Mouse (Mus musculus) lung, embryonic 15.5 days (tissue): ENCODE measurements around the gene Atg7. TPM values are rescaled to one million over a fixed set of nuclear protein-coding genes. Genes with fewer than 3 reads are reported as not detected.
A peak's percentile ranks its signal among the peaks of the same experiment; 100 is the strongest.

Source experiments
- ATAC-seq: fragments of 200-750 bp; cut with Nextera tagmentation; 2 replicates; pipeline ENCODE4 v1.8.0; 2017; ENCODE audit warnings: moderate number of reproducible peaks, borderline replicate concordance; ENCODE audit not compliant: low FRiP score, low TSS enrichment; ENCODE audit errors: extremely low read depth
- H3K27ac ChIP-seq: fragments of 300-500 bp; sonication (generic); 2 replicates; pipeline ENCODE4 v1.5.1; 2015; ENCODE audit warnings: moderate library complexity, mild to moderate bottlenecking, inconsistent platforms
- H3K27me3 ChIP-seq: fragments of 300-500 bp; sonication (generic); 2 replicates; pipeline ENCODE4 v1.6.1; 2015; ENCODE audit warnings: inconsistent platforms
- H3K36me3 ChIP-seq: fragments of 300-500 bp; sonication (generic); 2 replicates; pipeline ENCODE4 v1.6.1; 2015; ENCODE audit warnings: inconsistent platforms
- H3K4me1 ChIP-seq: fragments of 300-500 bp; sonication (generic); 2 replicates; pipeline ENCODE4 v1.6.1; 2015; ENCODE audit warnings: inconsistent platforms
- H3K4me2 ChIP-seq: fragments of 300-500 bp; sonication (generic); 2 replicates; pipeline ENCODE4 v1.6.1; 2015; ENCODE audit warnings: inconsistent platforms, mild to moderate bottlenecking, moderate library complexity
- H3K4me3 ChIP-seq: fragments of 300-500 bp; sonication (generic); 2 replicates; pipeline ENCODE4 v1.5.1; 2015; ENCODE audit warnings: mild to moderate bottlenecking, inconsistent platforms
- H3K9ac ChIP-seq: fragments of 300-500 bp; sonication (generic); 2 replicates; pipeline ENCODE4 v1.6.1; 2015; ENCODE audit warnings: inconsistent platforms
- H3K9me3 ChIP-seq: fragments of 300-500 bp; sonication (generic); 2 replicates; pipeline ENCODE4 v1.6.1; 2016; ENCODE audit warnings: inconsistent platforms
- WGBS: fragments of 180-500 bp; shearing (Covaris S2); methylation state at CpG from one replicate; pipeline ENCODE4 v1.1.7; 2015; 5-methylcytosine and 5-hydroxymethylcytosine counted together
- polyA plus RNA-seq: library from polyadenylated mRNA; unstranded; fragments of >200 nt; fragmentation: Nextera tagmentation; extraction: Ambion mirVana; gene quantifications from 2 replicates; pipeline ENCODE4 v1.2.1, GENCODE M21; 2015

Gene Atg7
- polyA plus RNA-seq, 1 experiment from 2014 or later: 22.6 TPM

GRCm38 (mm10) chr6:114790902-114791301, 148.0 kb downstream of the Atg7 start:
- WGBS: 64% methylated on average over 7 of the region's 7 CpGs
- Histone ChIP-seq H3K27me3 (no peaks in the 10 kb centered on the region), H3K9ac (no peak overlapping the region), H3K9me3 (no peaks in the 10 kb centered on the region), H3K4me3 (no peak overlapping the region), H3K36me3 (no peaks in the 10 kb centered on the region), H3K4me2 (no peak overlapping the region), H3K27ac (no peak overlapping the region), H3K4me1 (no peaks in the 10 kb centered on the region; the same call in 1 of the 2 replicates)
- ATAC-seq: no peak

DNA sequence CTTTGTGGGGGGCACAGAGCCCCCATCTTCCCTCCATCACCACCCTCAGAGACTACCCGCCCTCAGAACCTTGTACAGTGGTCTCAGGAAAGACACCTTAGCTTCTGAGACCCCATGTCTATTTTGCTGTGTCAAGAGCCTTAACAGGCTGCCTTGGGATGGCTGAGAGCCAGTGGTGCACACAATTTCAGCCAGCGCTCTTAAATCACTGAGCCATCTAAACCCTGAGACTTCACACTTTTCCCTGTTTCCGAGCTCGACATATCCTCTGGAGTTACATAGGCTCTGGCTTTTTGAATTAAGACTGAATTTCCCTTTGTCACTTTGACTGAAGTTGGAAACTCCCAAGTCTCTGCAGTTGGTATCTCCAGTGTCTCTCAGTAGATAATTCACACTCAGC, 148.9 kb downstream of the Atg7 start:
- H3K4me3 ChIP-seq: no peak overlapping the region
- no peaks in the 10 kb centered on the region for H3K9me3 ChIP-seq
- H3K36me3 ChIP-seq: no peaks in the 10 kb centered on the region
- H3K27ac ChIP-seq: no peak overlapping the region
- no peaks in the 10 kb centered on the region for H3K27me3 ChIP-seq
- H3K4me1 ChIP-seq: no peaks in the 10 kb centered on the region; the same call in 1 of the 2 replicates
- H3K9ac ChIP-seq: no peak overlapping the region
- no peak for ATAC-seq
- 63% methylated on average over 4 of the region's 4 CpGs for WGBS
- H3K4me2 ChIP-seq: no peak overlapping the region

- Histone ChIP-seq H3K27me3 (no peaks in the 10 kb centered on the region), H3K36me3 (no peaks in the 10 kb centered on the region), H3K4me3 (no peak overlapping the region), H3K4me2 (no peak overlapping the region), H3K9me3 (no peaks in the 10 kb centered on the region), H3K9ac (no peak overlapping the region), H3K4me1 (no peaks in the 10 kb centered on the region), H3K27ac (no peak overlapping the region)
- WGBS: 88% methylated on average over 9 of the region's 9 CpGs
- ATAC-seq: no peak
These were observed 151.8 kb downstream of the Atg7 start for GRCm38 (mm10) chr6:114794706-114795105.

DNA sequence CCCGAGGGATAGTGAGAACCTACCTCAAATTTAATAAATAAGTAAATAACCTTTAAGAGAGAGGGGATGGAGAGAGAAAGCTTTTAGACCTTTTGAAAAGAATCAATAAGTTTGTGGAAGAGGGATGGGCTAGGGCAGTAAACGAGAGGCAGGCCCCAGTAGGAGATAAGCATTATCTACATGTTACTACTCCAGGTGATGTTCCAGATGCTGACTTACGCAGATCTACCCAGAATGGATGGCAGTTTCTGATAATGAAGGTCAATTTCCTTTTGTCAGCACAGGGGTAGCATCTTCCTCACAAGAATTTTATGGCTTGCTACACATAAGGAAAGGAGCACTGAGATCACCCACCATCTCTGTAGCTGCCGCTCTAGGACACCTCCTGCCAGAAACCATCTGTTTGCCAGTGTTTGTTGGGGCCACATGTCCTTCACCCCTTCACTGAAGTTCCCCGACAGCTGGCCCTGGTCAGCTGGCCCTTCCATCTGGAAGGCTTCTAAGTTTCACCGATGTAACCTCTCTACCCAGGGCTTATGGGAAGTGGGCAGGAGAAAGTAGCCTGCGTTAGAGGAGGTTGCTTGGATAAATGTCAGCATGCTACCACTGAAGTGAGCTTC, 152.9 kb downstream of the Atg7 start:
- Histone ChIP-seq H3K4me2 (no peak overlapping the region), H3K27me3 (no peaks in the 10 kb centered on the region), H3K4me3 (no peak overlapping the region), H3K4me1 (no peaks in the 10 kb centered on the region), H3K36me3 (no peaks in the 10 kb centered on the region), H3K9ac (no peak overlapping the region), H3K27ac (no peak overlapping the region), H3K9me3 (no peaks in the 10 kb centered on the region)
- no peak for ATAC-seq
- WGBS: 68% methylated on average over 7 of the region's 7 CpGs

DNA sequence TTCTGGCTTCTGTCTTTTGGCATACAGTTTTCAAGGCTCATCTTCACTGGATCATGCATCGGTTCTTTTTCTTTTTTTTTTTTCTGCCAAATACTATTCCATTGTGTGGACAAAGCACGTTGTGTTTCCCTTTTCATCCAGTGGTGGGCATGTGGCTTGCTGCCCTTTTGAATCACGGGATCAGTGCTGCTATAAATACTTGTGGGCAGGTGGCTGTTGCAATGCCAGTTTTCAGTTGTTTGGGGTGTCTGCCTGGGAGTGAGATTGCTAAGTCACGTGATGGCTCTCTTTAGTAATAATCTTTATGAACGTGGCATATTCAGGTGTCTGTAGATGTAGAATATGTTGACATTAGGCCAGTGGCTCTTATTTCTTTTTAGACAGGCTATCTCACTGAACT, 155.0 kb downstream of the Atg7 start:
- H3K9ac ChIP-seq: no peak overlapping the region
- no peaks in the 10 kb centered on the region for H3K27me3 ChIP-seq
- 0 out of 2 replicates have a peak, but pooled peaks cover 4% of the 10 kb centered on the region for H3K4me1 ChIP-seq
- H3K27ac ChIP-seq: no peak overlapping the region
- no peaks in the 10 kb centered on the region for H3K36me3 ChIP-seq
- 64% methylated on average over 5 of the region's 5 CpGs for WGBS
- no peak for ATAC-seq
- no peak overlapping the region for H3K4me3 ChIP-seq
- H3K4me2 ChIP-seq: no peak overlapping the region
- H3K9me3 ChIP-seq: no peaks in the 10 kb centered on the region

DNA sequence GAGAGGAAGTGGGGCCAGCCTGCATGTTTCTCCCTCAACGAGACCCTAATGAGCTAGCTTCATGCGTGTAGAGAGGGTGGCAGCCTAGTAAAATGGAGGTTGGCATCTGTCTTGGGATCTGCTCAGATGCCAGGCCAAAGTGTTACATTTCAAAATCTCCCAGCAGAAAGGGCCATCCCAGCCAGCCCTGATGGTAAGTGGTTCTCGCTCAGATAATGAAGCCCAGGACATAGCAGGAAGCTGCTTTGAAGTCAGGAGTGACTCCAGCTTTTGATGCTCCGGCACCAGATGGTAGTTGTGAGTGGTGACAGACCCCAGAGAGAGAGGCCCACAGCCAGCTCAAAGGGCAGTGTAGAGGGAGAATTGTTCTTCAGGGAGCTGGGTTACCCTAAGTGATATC, 155.8 kb downstream of the Atg7 start:
- Histone ChIP-seq H3K9me3 (no peaks in the 10 kb centered on the region), H3K4me3 (no peak overlapping the region), H3K4me1 (0 out of 2 replicates have a peak, but pooled peaks cover 4% of the 10 kb centered on the region), H3K27ac (no peak overlapping the region), H3K36me3 (no peaks in the 10 kb centered on the region), H3K4me2 (no peak overlapping the region), H3K9ac (no peak overlapping the region), H3K27me3 (no peaks in the 10 kb centered on the region)
- WGBS: 52% methylated on average over 4 of the region's 4 CpGs
- ATAC-seq: no peak

GRCm38 (mm10) chr6:114800291-114800965, 157.5 kb downstream of the Atg7 start:
- H3K27me3 ChIP-seq: no peaks in the 10 kb centered on the region
- no peak overlapping the region for H3K9ac ChIP-seq
- no peaks in the 10 kb centered on the region for H3K9me3 ChIP-seq
- no peak overlapping the region for H3K4me2 ChIP-seq
- H3K36me3 ChIP-seq: no peaks in the 10 kb centered on the region
- H3K4me3 ChIP-seq: no peak overlapping the region
- WGBS: 31% methylated on average over 2 of the region's 2 CpGs
- no peak for ATAC-seq
- 0 out of 2 replicates have a peak, but pooled peaks cover 4% of the 10 kb centered on the region for H3K4me1 ChIP-seq
- H3K27ac ChIP-seq: no peak overlapping the region

- Histone ChIP-seq H3K27ac (no peak overlapping the region), H3K27me3 (no peaks in the 10 kb centered on the region), H3K9me3 (no peaks in the 10 kb centered on the region), H3K4me2 (no peak overlapping the region), H3K36me3 (no peaks in the 10 kb centered on the region), H3K4me3 (no peak overlapping the region), H3K9ac (no peak overlapping the region), H3K4me1 (peaks cover 5% of the 10 kb centered on the region)
- WGBS: 63% methylated on average over 8 of the region's 8 CpGs
- no peak for ATAC-seq
These were observed 161.1 kb downstream of the Atg7 start for GRCm38 (mm10) chr6:114803915-114804535.

DNA sequence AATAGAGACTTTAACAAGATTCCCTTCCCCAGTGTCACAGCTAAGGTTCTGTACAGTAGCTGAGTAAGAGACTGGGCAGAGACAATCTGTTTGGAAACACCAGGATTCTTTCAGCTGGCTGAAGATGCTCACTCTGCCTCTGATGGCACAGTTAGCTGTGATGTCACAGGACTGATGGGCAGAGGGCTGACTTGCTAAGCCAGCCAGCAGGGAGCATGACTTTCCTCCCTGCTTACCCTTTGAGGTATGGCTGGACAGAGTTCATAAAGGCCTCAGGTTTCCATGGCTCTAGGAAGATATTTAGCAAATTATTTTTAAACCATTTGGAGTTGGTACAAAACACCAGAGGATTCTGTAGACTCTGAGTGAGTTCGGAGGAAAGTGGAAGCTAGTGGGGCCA, 162.0 kb downstream of the Atg7 start:
- Histone ChIP-seq H3K9ac (no peak overlapping the region), H3K9me3 (no peaks in the 10 kb centered on the region), H3K4me1 (peaks cover 12% of the 10 kb centered on the region), H3K4me2 (no peak overlapping the region), H3K27ac (no peak overlapping the region), H3K27me3 (no peaks in the 10 kb centered on the region), H3K36me3 (no peaks in the 10 kb centered on the region), H3K4me3 (no peak overlapping the region)
- WGBS: 81% methylated on average over 1 of the region's 1 CpGs
- no peak for ATAC-seq

- no peak for ATAC-seq
- Histone ChIP-seq H3K4me3 (no peak overlapping the region), H3K27me3 (no peaks in the 10 kb centered on the region), H3K4me1 (peaks cover 16% of the 10 kb centered on the region), H3K9ac (no peak overlapping the region), H3K4me2 (no peak overlapping the region), H3K9me3 (no peaks in the 10 kb centered on the region), H3K27ac (no peak overlapping the region), H3K36me3 (no peaks in the 10 kb centered on the region)
- WGBS: 78% methylated on average over 4 of the region's 4 CpGs
These were observed 163.0 kb downstream of the Atg7 start for GRCm38 (mm10) chr6:114805927-114806326.

DNA sequence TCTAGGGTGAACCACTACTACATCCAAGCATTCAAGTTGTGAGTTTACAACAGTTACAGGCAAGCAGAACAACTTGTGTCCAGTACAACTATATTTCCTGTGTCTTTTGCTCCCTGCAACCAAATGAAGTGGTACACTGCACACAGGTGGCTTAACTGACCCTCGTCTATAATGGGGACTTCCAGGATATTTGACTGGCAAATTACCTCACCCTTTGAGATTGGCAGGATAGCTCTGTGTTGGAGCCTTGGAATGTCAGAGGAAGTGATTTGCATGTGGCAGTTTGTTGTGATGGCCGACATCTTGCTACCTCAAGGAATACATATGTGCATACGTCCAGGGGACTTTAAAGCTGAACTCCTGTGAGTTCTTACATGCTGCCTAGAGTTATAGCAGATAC, 164.6 kb downstream of the Atg7 start:
- no peaks in the 10 kb centered on the region for H3K36me3 ChIP-seq
- H3K4me3 ChIP-seq: no peak overlapping the region
- H3K9ac ChIP-seq: no peak overlapping the region
- ATAC-seq: no peak
- no peak overlapping the region for H3K27ac ChIP-seq
- H3K27me3 ChIP-seq: no peaks in the 10 kb centered on the region
- WGBS: 71% methylated on average over 3 of the region's 3 CpGs
- H3K4me2 ChIP-seq: no peak overlapping the region
- no peaks in the 10 kb centered on the region for H3K9me3 ChIP-seq
- peaks cover 23% of the 10 kb centered on the region for H3K4me1 ChIP-seq

GRCm38 (mm10) chr6:114808654-114809430, 165.9 kb downstream of the Atg7 start:
- H3K9me3 ChIP-seq: no peaks in the 10 kb centered on the region
- H3K9ac ChIP-seq: no peak overlapping the region
- peaks cover 23% of the 10 kb centered on the region for H3K4me1 ChIP-seq
- WGBS: 78% methylated on average over 3 of the region's 3 CpGs
- no peak for ATAC-seq
- H3K27ac ChIP-seq: peak overlapping the region; percentile 56
- no peaks in the 10 kb centered on the region for H3K36me3 ChIP-seq
- no peak overlapping the region for H3K4me3 ChIP-seq
- H3K4me2 ChIP-seq: no peak overlapping the region
- no peaks in the 10 kb centered on the region for H3K27me3 ChIP-seq
